Mouse (Mus musculus) spleen, postnatal 4 days (tissue): ENCODE measurements around the gene Akr1c14.
"Not testable (repeated sequence)": the region's sequence is repeated elsewhere in the genome, so short reads cannot be mapped to it uniquely, and the experiment has no call there.

Experiments used
- DNase-seq, 2 experiments: peaks; one replicate each; pipeline ENCODE4 v3.0.0; 2022; ENCODE audit warnings: low spot score in 2 of 2

Akr1c14 gene

DNA sequence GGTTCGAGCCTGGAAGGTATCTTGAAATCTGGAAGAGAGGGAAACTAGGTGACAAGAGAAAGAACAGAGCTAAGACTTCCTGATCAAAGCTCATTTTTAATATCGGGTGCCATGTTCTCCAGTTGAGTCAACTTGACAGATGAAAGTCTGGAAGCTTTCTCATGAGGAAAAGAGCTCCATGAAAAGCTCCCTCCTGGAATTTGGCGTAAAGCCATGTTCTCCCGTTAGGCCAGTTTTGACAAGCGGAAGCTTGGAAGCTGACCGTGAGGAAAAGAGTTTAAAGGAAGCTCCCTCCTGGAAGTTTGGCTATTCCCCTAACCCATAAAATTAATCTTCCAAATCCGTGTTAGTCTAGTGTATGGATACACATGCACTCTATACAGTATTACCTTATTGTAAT, 74.3 kb downstream of the Akr1c14 start:
- DNase-seq, result no peak

DNA sequence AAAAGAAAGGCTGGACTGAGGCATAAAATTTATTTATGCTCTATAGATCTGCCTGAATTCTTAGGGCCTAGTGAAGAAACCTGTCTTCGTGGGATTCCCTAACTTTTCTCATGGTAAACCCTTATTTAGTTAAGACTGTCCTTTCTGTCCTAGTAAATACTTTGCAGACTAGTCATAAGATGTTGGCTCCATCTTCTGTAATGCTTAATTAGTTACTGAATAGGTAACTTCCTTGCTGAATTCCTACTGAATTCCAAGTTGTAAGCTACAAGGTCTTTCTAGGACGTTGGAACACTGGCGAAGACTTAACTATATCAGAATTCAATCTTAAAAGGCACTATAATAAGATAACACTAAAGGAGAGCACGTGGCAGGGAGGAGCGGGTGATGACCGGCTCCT, 75.7 kb downstream of the Akr1c14 start:
- not testable (repeated sequence) for DNase-seq

DNA sequence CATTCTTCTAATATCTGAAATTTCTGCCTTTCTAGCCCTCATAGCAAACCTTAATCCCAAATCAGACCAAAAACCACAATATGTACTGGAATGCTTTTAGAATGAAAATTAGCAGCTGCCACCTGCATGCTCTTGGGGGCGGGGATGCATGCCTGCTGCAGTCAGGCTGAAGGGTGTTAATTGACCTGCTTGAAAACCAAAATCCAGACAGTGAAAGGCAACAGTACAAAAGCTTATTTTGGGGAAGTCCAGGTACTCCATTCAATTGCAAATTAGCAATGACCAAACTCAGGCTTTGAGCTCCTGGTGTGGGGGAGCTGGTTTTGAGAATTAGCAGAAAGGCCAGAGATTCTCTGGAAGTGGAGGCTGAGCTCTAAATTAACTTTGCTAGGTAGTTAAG, 77.0 kb downstream of the Akr1c14 start:
- DNase-seq, result not testable (repeated sequence)

DNA sequence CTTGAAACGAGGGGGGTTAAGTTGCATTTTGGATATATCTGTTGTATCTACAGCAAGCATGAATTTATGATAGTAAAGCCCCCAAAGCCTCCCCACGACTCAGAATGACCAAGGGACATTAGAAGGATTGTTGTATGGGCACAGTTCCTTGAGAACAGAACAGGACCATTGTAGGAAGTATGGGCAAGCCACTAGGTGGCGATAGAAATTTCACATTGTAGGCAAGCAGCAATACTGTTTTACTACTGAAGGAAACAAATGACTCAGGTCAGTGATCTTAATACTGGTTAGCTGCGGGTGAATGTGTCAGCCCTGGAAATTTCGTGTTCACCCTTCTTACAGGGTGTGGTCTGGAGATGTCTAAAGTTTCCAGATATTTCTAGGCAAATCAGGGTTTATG, 80.3 kb downstream of the Akr1c14 start:
- DNase-seq, result no peak

DNA sequence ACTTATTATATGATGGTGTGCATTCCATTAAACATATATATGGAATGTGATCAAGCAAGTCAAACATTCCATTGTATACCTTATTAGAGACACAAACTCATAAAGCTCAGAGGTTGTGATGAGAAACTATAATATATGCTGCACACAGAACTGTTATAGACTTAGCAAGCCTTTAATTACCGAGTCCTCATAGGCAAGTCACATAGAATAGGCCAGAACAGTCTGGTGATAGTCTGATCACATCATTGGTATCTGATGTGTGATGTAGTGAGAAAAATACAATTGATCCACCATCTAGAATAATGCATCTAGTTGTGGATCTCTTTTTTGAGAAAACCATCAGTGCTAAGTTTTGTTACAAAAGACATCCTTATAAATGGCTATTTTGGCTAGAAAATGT, 82.5 kb downstream of the Akr1c14 start:
- DNase-seq, result no peak

DNA sequence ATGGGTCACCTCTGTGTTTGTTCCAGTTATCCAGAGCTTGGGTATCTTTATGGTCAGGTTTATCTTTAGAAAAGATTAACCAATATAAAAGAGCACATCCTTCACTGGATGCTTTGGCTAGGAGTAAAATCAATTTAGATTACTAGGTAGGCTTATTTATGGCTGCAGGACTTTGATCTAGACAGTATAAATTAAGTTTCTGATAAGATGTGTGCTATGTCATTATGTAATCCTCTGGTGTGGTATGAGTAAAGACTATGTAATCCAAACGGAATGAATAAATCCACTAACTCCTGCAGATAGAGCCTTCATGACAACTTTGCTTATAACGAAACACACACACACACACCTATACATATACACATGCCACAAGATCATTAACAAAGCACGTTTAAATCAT, 82.9 kb downstream of the Akr1c14 start:
- no peak for DNase-seq

DNA sequence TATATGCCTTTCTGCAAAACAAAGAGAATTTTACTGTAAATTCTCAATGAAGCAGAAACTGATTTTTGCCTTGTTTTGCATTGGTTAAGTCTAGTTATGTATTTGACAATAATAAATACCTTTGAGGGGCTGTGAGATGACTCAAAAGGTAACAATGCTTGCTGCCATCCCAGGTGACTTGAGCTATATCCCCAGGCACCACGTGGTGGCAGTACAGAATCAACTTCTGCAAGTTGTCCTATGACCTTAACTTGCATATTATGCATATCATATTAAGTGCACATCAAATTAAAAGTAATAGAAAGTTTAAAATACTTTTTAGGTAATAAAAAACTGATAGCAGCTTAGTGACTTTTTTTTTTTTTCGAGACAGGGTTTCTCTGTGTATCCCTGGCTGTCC, 84.3 kb downstream of the Akr1c14 start:
- DNase-seq, result no peak
